Mouse (Mus musculus): ENCODE results near the gene Lrrc56. TPM values are rescaled to one million over a fixed set of nuclear protein-coding genes. Genes with fewer than 3 reads are reported as not detected.

Lrrc56 gene
- total RNA-seq (2021), result 1 to 10 TPM; 3.5 to 4.7 TPM

- peak; percentile 98 for DNase-seq (ENCODE audit: low spot score in 2 of 2)
- intact Hi-C loops (cut with DNase I), result no loop called here
Measured at GRCm38 (mm10) chr7:141193948-141194347, at the start of gene Lrrc56, which contains the start of gene Hras. Lrrc56 (plus strand) TSS chr7:141194157. Hras (minus strand) TSS chr7:141194005.

DNA sequence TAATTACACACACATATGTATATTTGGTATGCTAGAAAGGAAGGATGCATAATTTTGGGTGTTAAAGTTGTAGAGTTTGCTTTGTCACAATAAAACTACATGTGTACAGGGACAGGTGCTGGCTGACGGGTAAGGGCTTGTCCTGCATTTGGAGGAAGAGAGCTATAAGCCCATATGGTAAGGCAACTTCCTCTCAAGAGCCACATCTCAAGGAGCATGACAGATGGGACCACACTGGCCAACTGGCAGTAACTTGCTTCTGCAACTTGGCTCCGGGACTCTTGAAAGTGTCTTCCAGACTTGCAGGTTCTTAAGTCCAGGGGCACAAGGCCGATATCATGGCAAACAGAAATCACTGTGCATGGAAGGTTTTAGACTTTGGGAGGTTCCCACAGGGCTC is 49.3 kb upstream of the Lrrc56 start:
- intact Hi-C loops (cut with DNase I), result no loop called here
- DNase-seq (ENCODE audit: low spot score in 2 of 2), result no peak

GRCm38 (mm10) chr7:141145403-141145802 is 48.6 kb upstream of the Lrrc56 start:
- DNase-seq (ENCODE audit: low spot score in 2 of 2), result no peak
- intact Hi-C loops (cut with DNase I), result no loop called here

- intact Hi-C loops (cut with DNase I), result no loop called here
- DNase-seq (ENCODE audit: low spot score in 2 of 2), result no peak
Measured at GRCm38 (mm10) chr7:141146043-141146595, 47.8 kb upstream of the Lrrc56 start.

- intact Hi-C loops (cut with DNase I), result no loop called here
- DNase-seq (ENCODE audit: low spot score in 2 of 2), result no peak
Measured at GRCm38 (mm10) chr7:141147044-141147443, 46.9 kb upstream of the Lrrc56 start.

GRCm38 (mm10) chr7:141148639-141149038 is 45.3 kb upstream of the Lrrc56 start:
- intact Hi-C loops (cut with DNase I), result no loop called here
- no peak for DNase-seq (ENCODE audit: low spot score in 2 of 2)

DNA sequence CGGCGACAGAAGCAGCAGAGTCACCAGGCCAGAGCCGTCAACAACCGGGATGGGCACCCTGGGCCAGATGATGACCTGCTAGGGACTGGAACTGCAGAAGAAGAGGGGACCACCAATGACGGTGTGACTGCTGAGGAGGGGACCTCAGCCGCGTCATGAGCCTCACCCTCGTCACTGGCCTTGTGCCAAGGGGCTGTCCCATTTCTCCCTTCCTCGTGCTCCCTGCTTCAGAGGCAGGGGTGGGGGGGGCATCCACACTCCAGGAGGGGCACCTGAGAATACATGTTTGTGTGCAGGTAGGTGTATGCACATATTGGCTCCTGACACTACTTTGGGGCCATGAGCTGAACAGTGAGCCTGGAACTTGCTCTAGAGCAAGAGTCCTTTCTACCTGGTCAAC is 38.6 kb upstream of the Lrrc56 start:
- intact Hi-C loops (cut with DNase I), result no loop called here
- DNase-seq (ENCODE audit: low spot score in 2 of 2), result no peak

GRCm38 (mm10) chr7:141164397-141164796 is 29.6 kb upstream of the Lrrc56 start:
- intact Hi-C loops (cut with DNase I), result no loop called here
- no peak for DNase-seq (ENCODE audit: low spot score in 2 of 2)

DNA sequence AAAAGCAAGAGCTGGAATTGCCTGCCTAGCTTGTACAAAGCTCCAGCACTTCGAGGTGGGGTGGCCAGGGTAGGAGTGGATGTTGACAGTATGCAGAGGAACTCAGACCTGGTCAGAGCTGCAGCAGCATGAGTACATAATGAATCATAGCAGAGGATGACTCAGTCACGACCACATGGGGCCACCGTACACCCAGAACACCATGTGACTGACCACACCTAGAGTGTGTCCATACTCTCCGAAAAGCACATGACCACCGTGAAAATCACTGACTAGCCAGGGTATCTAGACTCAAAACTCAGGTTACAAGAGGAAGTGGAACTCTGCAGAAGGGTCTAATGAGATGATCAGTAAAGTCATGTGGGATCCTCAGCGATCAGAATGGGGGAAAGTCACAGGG is 29.1 kb upstream of the Lrrc56 start:
- no peak for DNase-seq (ENCODE audit: low spot score in 2 of 2)
- intact Hi-C loops (cut with DNase I), result no loop called here

GRCm38 (mm10) chr7:141167901-141168517 is 25.9 kb upstream of the Lrrc56 start:
- no peak for DNase-seq (ENCODE audit: low spot score in 2 of 2)
- intact Hi-C loops (cut with DNase I), result no loop called here

- intact Hi-C loops (cut with DNase I), result no loop called here
- DNase-seq (ENCODE audit: low spot score in 2 of 2), result peak; percentile 59 to 68
Measured at GRCm38 (mm10) chr7:141168518-141168953, 25.4 kb upstream of the Lrrc56 start.

DNA sequence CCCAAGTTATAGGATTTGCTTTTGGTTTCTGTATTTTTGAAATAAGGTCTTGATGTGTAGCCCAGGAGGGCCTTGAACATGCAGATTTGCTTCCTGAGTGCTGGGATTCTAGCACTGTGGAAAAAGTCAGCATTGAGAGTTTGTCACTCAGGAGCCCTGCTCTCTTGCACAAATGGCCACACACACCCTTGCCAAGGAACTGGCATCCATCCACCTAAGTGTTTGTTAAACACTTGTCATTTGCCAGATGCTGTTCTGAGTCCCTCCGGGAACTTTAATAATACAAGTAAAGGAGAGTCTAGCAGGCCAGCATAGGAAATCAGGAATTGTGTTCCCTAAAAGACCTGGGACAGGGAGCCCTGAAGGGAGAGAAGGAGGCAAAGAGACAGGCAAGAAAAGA is 24.7 kb upstream of the Lrrc56 start:
- DNase-seq (ENCODE audit: low spot score in 2 of 2), result no peak
- intact Hi-C loops (cut with DNase I), result no loop called here

GRCm38 (mm10) chr7:141169866-141170265 is 24.1 kb upstream of the Lrrc56 start:
- no peak for DNase-seq (ENCODE audit: low spot score in 2 of 2)
- intact Hi-C loops (cut with DNase I), result loop anchor here (5.0 kb wide), 3 partner anchors 38 to 323 kb away; partner anchors contain the start of genes Odf3 and Scgb1c1

GRCm38 (mm10) chr7:141172116-141173006 is 21.6 kb upstream of the Lrrc56 start, which contains the start of gene Rnh1:
Rnh1 (minus strand) TSS chr7:141172857.
- peak; percentile 92 for DNase-seq (ENCODE audit: low spot score in 2 of 2)
- intact Hi-C loops (cut with DNase I), result loop anchor here (5.0 kb wide), 3 partner anchors 40 to 325 kb away; partner anchors contain the start of genes Odf3 and Scgb1c1

DNA sequence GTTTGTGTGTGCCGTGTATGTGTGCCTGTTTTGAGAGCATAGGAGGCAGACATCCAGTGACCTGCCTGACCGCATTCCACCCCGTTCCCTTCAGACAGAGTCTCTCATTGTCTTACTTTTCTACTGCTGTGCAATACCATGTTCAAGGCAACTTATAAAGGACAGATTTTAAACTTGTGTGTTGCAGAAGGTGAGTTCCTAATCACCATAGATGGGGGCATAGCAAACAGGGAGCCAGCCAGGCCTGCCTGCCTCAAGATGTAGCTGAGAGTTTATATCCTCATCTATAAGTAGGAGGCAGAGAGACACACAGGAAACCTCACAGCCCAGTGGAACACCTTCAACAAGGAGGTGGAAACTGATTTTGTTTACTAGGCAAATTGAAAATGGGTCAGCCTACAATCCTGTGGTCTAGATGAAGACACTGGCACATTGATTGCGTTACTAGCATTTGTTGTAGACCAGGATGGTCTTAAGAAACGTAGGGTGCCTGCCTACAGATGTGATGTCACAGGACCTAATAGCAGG is 20.6 kb upstream of the Lrrc56 start:
- intact Hi-C loops (cut with DNase I), result loop anchor here (5.0 kb wide), 3 partner anchors 41 to 326 kb away; partner anchors contain the start of genes Odf3 and Scgb1c1
- DNase-seq (ENCODE audit: low spot score in 2 of 2), result no peak

DNA sequence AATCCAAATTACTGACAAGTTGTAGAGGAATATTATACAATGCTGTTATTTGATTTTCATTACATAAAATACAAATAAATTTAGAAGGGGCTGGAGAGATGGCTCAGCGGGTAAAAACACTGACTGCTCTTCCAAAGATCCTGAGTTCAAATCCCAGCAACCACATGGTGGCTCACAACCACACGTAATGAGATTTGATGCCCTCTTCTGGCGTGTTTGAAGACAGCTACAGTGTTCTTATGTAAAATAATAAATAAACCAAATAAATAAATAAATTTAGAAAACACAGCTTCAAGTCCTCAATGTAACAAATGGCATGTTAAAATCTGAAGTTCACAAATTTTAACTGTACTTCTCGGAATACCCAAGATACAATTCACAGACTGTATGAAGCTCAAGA is 18.9 kb upstream of the Lrrc56 start:
- intact Hi-C loops (cut with DNase I), result loop anchor here (5.0 kb wide), 2 partner anchors 83 to 268 kb away; no protein-coding TSS in a partner anchor
- DNase-seq (ENCODE audit: low spot score in 2 of 2), result no peak

- peak; percentile 75 to 85 for DNase-seq (ENCODE audit: low spot score in 2 of 2)
- intact Hi-C loops (cut with DNase I), result loop anchor here (5.0 kb wide), 2 partner anchors 84 to 269 kb away; no protein-coding TSS in a partner anchor
Measured at GRCm38 (mm10) chr7:141176173-141176572, 17.8 kb upstream of the Lrrc56 start.

- no peak for DNase-seq (ENCODE audit: low spot score in 2 of 2)
- intact Hi-C loops (cut with DNase I), result no loop called here
Measured at GRCm38 (mm10) chr7:141188194-141188593, 5.8 kb upstream of the Lrrc56 start.

DNA sequence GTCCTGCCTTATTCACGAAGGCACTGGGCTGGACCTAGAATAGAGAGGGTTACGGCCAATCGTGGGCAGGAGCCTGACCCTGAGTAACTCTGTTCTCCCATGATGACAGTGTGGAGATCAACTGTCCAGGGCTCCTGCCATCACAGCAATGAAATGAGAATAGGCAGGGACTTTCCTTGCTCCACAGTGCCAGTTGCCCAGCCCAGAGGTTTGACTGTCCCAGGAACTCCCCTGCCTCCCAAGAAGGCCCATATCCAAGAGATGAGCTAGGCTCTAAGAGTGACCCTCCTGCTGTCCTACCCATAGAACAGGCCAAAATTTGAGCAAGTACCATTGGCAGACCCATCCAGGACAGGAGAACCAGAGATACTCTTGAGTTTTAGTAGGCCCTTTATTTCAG is 5.2 kb upstream of the Lrrc56 start:
- intact Hi-C loops (cut with DNase I), result no loop called here

GRCm38 (mm10) chr7:141190220-141190619 is 3.7 kb upstream of the Lrrc56 start:
- intact Hi-C loops (cut with DNase I), result no loop called here
- DNase-seq (ENCODE audit: low spot score in 2 of 2), result no peak

More for the DNA sequence above, 5.2 kb upstream of the Lrrc56 start:
- DNase-seq (ENCODE audit: low spot score in 2 of 2), result no peak

Data from left cerebral cortex, postnatal 36 days (tissue).